Mouse (Mus musculus): ENCODE measurements around the gene Fntb.
"Not testable (repeated sequence)": the region's sequence is repeated elsewhere in the genome, so short reads cannot be mapped to it uniquely, and the experiment has no call there.

The Fntb gene

DNA sequence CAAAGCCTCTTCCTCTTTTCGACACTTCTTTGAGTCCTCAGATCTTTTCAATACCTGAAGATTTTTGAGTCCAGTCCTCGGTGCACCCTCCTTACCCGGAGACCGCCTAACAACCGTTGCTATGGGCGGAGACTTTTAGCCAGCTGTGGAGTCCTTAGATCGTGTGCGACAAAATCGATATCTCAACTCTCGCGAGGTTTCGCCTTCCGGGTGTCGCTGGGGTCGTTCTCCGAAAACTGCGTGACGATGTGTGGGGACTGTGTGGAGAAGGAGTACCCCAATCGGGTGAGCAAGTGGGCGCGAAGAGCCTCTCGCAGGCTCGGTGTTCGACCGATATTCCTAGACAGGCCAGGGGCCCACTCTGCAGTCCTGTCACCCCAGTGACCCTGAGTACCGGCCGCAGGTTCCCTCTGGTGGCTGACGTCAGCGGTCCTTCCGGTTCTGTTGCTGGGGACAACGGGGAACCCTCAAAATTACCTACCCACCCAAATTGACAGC lies at the start of gene Fntb, which contains the start of gene Churc1:
Gene Fntb (plus strand): TSS at position 236 of the 498 bp plus-strand sequence.
Gene Churc1 (plus strand): TSS at position 185 of the 498 bp plus-strand sequence.
- DNase-seq (ENCODE audit: low spot score in 2 of 2), result peak; percentile 94 to 96

GRCm38 (mm10) chr12:76718384-76718783 lies 47.0 kb upstream of the Fntb start:
- no peak for DNase-seq (ENCODE audit: low spot score in 2 of 2)

DNA sequence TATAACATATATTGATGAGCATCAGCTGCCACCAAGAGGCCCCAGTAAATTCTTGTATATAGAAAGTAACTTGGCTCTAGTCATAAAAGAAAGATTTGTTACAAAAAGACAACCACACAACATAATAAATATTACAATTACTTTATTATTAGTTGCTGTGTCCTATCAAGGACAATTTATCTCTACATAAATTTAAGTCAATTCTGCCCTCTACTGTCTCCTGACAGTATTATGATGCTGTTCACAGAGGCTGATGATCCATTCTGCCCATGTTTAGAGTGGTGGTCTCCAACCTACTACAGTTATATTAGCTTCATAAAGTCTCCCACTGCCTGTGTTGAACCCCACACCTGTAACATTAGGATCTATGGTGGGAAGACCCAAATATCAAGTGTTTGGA lies 44.8 kb upstream of the Fntb start:
- DNase-seq (ENCODE audit: low spot score in 2 of 2), result no peak

- no peak for DNase-seq (ENCODE audit: low spot score in 2 of 2)
Observed at GRCm38 (mm10) chr12:76722026-76722425, 43.4 kb upstream of the Fntb start.

- no peak for DNase-seq (ENCODE audit: low spot score in 2 of 2)
Observed at GRCm38 (mm10) chr12:76727955-76728354, 37.4 kb upstream of the Fntb start.

DNA sequence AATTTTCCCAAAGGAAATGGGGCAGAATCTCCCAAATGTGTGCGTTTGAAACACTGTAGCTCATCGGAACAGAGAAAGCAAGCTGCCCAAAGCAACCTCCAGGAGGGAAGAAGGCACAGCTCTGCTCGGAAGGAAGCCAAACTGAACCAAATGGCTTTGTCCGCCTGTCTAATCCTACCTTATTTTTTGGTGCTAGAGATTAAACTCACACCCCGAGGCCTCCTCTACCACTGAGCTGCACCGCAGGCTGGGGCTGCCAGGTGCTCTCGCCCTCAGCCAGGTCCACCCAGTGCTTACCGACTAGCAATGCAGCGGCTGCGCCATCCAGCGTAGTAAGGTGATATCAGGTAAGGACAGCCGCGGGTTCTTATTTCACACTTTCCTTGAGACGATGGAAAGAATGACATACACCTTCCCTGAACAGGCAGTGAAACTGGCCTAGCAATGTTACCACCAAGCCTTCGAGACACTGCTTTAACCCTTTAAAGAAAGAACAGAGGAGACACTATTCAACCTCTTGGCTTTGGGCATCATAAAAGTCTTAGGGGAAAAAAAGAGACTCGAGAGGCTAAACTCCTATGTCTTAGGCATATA lies 14.4 kb upstream of the Fntb start:
- DNase-seq (ENCODE audit: low spot score in 2 of 2), result no peak

- no peak for DNase-seq (ENCODE audit: low spot score in 2 of 2)
Observed at GRCm38 (mm10) chr12:76752652-76753318, 12.6 kb upstream of the Fntb start.

DNA sequence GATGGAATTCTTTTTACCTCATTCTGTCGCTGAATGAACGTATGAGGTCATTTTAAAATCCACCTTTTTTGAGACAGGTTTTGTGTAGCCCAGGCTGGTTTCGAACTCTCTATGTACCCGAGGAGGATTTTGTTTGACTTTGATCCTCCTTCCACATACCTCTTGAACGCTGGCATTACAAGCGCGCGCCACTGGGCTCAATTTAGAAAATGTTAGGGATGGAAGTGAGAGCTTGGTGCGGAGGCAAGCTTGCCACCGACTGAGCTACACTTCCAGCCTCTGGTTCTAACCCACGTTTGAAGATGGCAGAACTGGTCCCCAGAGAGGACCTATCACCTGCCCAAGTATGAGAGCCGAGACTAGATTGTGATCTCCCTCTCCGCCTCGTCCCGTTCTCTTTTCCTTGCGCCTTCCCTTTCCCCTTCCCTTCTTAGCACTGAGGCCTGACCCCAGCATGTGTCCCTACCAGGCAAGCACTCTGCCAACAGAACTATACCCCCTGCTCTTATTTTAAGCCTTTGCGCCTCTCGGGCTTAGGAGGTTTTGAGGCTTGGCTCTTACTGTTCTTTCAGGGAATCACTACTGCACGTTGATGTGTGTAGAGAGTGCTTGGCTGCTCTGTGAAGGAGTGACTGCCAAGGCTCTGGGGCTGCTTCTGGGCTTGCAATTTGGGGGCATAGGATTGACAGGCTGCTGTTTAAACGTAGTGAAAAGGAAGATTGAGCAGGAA lies 677 bp downstream of the Fntb start:
- DNase-seq (ENCODE audit: low spot score in 2 of 2), result peak in 1 of 2 experiments; percentile 65

DNA sequence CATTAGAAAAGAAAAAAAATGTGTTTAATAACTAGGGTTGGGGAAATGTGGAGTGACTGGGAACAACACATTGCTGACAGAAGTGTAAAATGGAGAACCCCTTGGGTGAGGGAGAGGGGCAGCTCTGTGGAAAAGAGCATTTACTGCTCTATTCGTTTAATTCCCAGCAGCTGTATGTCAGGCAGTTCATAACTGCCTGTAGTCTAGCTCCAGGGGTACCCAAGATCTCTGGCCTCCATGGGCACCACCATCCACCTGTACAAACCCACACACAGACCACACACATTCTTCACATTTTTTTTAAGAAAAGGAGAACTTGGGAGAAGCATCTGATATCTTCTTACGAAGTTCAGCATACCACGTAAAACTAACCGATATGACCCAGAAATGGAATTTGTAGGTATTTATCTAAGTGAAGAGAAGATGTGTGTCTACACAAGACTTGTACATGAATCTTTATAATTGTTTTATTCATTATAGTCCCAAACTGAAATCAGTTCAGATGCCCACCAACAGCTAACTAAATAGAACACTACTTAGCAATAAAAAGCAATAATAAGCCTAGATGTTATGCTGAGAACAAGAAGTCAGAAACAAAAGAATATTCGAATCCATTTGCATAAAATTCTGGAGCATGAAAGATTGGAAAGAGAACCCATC lies 5.6 kb downstream of the Fntb start:
- no peak for DNase-seq (ENCODE audit: low spot score in 2 of 2)

GRCm38 (mm10) chr12:76771540-76771939 lies 6.2 kb downstream of the Fntb start:
- DNase-seq (ENCODE audit: low spot score in 2 of 2), result no peak

DNA sequence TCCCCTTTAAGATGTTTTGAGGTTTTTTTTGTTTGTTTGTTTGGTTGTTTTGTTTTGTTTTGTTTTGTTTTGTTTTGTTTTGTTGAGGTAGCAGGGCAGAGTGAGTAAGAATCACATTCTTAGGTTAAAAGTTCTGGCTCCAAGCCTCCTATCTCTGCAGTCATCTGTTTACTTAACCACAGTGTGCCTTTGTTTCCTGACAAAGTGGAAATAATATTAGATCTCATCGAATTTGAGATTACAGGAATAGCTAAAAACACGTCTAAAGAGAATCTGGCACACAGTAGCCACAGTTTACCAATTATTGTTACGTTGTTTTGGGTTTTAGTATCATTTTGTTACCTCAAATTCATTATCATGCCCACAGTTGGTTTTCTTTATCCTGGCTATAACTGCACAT lies 9.3 kb downstream of the Fntb start:
- no peak for DNase-seq (ENCODE audit: low spot score in 2 of 2)

GRCm38 (mm10) chr12:76775132-76775531 lies 9.7 kb downstream of the Fntb start:
- no peak for DNase-seq (ENCODE audit: low spot score in 2 of 2)

GRCm38 (mm10) chr12:76776898-76777297 lies 11.5 kb downstream of the Fntb start:
- no peak for DNase-seq (ENCODE audit: low spot score in 2 of 2)

DNA sequence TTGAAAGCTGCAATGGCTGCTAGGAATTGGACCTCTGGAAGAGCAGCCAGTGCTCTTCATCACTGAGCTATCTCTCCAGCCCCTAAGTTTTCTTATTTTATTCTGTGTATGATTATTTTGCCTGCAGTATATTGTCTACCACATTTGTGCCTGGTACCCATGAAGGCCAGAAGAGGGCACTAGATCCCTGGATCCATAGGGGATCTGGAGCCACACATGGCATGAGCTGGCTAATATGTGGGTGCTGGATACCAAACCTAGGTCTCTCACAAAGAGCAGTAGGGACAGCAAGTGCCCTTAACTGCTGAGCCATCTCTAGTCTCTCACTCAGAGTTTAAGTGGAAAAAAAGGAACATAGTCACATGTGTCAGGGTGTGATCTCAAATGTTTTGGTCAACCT lies 12.5 kb downstream of the Fntb start:
- no peak for DNase-seq (ENCODE audit: low spot score in 2 of 2)

DNA sequence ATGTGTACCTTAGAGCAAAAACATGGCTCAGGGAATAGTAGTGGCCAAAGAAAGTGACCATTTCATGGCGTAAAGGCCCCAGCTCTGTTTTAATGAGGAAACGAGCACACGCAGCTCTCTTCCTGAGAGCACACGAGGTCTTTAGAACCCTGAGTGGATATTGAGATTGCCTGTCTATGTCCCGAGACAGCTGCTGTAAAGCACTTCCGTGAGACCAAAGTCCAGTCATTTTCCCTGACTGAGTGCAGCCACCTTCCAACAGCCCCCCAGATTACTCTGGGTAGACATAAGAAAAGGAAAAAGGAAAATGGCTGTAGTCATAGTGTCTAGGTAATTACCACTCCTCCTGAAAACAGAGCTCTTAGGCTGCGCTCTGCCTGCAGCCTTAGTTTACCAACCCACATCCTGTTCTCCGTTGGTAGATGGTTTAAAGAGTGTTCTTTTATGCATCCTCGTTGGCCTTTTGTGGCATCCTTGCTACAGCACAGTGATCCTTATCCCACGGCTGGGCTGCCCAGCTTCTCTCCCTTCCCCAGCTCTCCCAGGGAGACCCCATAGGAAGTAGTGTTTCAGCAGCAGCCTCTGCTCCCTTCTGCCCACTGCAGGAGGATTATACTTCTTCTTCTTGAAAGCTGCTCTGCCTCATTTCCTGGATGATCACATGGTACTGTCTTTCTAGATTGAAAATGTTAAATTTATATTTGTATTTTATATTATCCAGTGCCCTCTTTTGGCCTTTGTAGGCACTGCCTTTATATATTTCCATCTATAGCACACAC lies 13.1 kb downstream of the Fntb start:
- no peak for DNase-seq (ENCODE audit: low spot score in 2 of 2)

DNA sequence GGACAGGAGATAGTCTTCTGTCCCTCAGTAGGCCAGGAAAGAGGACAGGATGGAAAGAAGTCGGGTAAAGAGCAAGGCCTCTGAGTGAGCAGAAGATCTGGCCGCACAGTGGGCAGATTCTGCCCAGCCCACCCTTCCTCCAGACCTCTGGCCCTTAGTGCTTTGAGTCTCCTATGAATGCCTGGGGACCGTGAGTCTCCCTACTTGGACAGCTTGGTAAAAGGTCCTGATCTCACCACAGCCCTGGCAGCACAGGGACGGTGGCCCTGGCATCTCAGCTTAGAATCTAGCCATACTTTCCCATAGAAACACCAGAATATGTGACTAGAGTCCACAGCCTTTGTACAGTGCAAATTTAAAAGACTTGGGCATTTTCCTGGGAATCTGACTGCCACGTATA lies 14.6 kb downstream of the Fntb start:
- DNase-seq (ENCODE audit: low spot score in 2 of 2), result no peak

- DNase-seq (ENCODE audit: low spot score in 2 of 2), result no peak
Observed at GRCm38 (mm10) chr12:76780639-76781468, 15.5 kb downstream of the Fntb start.

- no peak for DNase-seq (ENCODE audit: low spot score in 2 of 2)
Observed at GRCm38 (mm10) chr12:76784056-76784619, 18.7 kb downstream of the Fntb start.

GRCm38 (mm10) chr12:76790446-76791084 lies 25.2 kb downstream of the Fntb start:
- DNase-seq (ENCODE audit: low spot score in 2 of 2), result no peak

DNA sequence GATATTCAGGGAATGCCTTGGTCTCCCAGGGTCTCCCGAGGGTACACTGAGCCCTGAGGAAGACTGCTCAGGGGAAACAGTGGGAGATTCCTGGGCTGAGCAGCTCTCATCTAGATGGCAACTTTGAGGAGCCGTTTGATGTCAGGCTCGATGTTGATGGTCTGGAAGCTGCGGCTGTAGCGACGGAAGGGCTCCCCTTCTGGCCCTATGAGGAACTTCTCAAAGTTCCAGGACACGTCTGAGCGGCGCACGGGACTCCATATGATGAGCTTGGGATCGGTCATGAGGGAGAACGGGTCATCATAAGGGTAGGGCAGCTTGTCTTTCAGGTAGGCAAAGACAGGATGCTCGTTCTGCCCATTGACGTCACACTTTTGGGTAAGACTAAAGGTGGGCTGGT lies 27.2 kb downstream of the Fntb start:
- DNase-seq (ENCODE audit: low spot score in 2 of 2), result not testable (repeated sequence)
